Mouse (Mus musculus) embryonic facial prominence, embryonic 10.5 days (tissue): ENCODE data around the gene Gm20695. TPM values are rescaled to one million over a fixed set of nuclear protein-coding genes. Genes with fewer than 3 reads are reported as not detected.

ENCODE experiments used
- DNase-seq: peaks from one replicate; pipeline ENCODE4 v3.0.0-alpha.2; 2017; ENCODE audit warnings: low spot score
- H3K27ac ChIP-seq: fragments of 300-500 bp; sonication (generic); replicated peaks from 2 replicates; pipeline ENCODE4 v1.5.1; 2016; ENCODE audit warnings: mild to moderate bottlenecking
- H3K27me3 ChIP-seq: fragments of 300-500 bp; sonication (generic); replicated peaks from 2 replicates; pipeline ENCODE4 v1.6.1; 2016; ENCODE audit warnings: low read depth, mild to moderate bottlenecking; ENCODE audit not compliant: poor library complexity, severe bottlenecking
- H3K36me3 ChIP-seq: fragments of 300-500 bp; sonication (generic); replicated peaks from 2 replicates; pipeline ENCODE4 v1.6.1; 2016; ENCODE audit warnings: mild to moderate bottlenecking, moderate library complexity
- H3K4me1 ChIP-seq: fragments of 300-500 bp; sonication (generic); 2 replicates; pipeline ENCODE4 v1.6.1; 2016
- H3K4me3 ChIP-seq: fragments of 300-500 bp; sonication (generic); 2 replicates; pipeline ENCODE4 v1.5.1; 2016; ENCODE audit warnings: mild to moderate bottlenecking, moderate library complexity
- H3K9me3 ChIP-seq: fragments of 300-500 bp; sonication (generic); 2 replicates; pipeline ENCODE4 v1.6.1; 2016; ENCODE audit warnings: mild to moderate bottlenecking
- WGBS: fragments of 180-500 bp; shearing (Covaris S2); methylation state at CpG from one replicate; pipeline ENCODE4 v1.1.7; 2016; 5-methylcytosine and 5-hydroxymethylcytosine counted together
- polyA plus RNA-seq: library from polyadenylated mRNA; unstranded; fragments of >200 nt; fragmentation: Nextera tagmentation; extraction: Ambion mirVana; gene quantifications from 2 replicates; pipeline ENCODE4 v1.2.1, GENCODE M21; 2016

Gene Gm20695
- polyA plus RNA-seq, 1 experiment from 2014 or later: 1.4 TPM

DNA sequence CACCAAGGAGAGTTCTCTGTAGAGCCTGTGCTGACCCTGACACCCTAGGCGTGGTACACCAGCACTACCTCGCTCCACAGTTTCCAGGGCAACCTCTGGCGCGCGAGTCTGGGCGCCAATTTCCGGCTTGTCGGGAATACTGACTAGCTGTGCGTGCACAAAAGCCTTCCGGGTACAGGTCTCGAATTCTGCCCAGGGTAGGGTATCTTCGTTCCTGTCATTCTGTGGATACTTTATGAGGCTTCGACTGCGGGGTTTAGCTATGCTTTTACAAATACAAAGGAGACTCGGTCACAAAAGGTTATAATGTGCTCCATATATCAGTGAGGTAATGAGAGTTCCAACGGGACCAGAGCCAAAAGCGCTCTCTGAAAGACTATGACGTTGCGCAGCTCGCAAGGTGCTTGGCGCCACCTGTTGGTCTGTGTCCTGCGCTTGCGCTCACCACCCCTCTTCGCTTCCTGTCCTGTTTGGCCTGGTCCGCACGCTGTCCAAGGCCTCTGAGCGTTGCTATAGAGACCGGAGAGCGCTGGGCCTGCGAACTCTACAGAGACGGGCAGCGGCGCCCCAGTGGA lies 24.2 kb downstream of the Gm20695 start, which contains the start of the genes 1700037C18Rik and Cluap1:
1700037C18Rik (minus strand) TSS at position 153 of the 575 bp plus-strand sequence.
Cluap1 (plus strand) TSS at position 265 of the 575 bp plus-strand sequence.
- peaks cover 52% of the 10 kb centered on the region for H3K36me3 ChIP-seq

GRCm38 (mm10) chr16:3909118-3909517 lies 24.7 kb downstream of the Gm20695 start:
- Histone ChIP-seq H3K27ac (peak overlapping the region; percentile 86), H3K36me3 (peaks cover 52% of the 10 kb centered on the region)
- 12% methylated on average over 20 of the region's 20 CpGs for WGBS

More for the DNA sequence above, 24.2 kb downstream of the Gm20695 start, which contains the start of the genes 1700037C18Rik and Cluap1:
- Histone ChIP-seq H3K27ac (peak within 1 kb of the TSS; percentile 86), H3K4me1 (peaks cover 13% of the 10 kb centered on the region), H3K4me3 (peak within 1 kb of the TSS; percentile 75), H3K27me3 (no peaks in the 10 kb centered on the region), H3K9me3 (no peaks in the 10 kb centered on the region)
- under 1% methylated on average over 33 of the region's 33 CpGs for WGBS
- peak; percentile 91 for DNase-seq

DNA sequence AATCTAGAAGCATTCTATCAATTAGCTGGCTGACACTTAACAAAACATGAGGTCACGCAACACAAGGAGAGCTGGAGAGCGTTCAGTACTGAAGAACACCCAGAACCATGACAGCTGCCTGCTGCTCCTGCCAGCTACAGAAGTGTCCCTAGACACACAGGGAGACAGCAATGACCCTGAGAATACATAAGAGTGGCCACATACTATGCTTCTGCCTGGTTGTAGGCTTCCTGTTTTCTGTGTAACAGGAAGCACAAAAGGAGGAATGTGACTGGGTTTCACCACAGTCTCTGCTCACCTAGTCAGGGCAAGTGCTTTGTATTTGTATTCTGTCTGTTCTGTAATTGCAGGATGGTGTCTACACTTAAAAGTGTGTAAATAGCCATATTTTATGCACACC lies 36.3 kb downstream of the Gm20695 start:
- WGBS: 96% methylated on average over 2 of the region's 2 CpGs
- Histone ChIP-seq H3K27me3 (no peaks in the 10 kb centered on the region), H3K36me3 (peaks cover 73% of the 10 kb centered on the region), H3K4me3 (no peak overlapping the region), H3K27ac (no peak overlapping the region), H3K4me1 (0 out of 2 replicates have a peak, but pooled peaks cover 5% of the 10 kb centered on the region), H3K9me3 (no peaks in the 10 kb centered on the region)
- DNase-seq: no peak

More at GRCm38 (mm10) chr16:3909118-3909517, 24.7 kb downstream of the Gm20695 start:
- Histone ChIP-seq H3K4me3 (peak overlapping the region; percentile 75), H3K4me1 (peaks cover 13% of the 10 kb centered on the region), H3K9me3 (no peaks in the 10 kb centered on the region), H3K27me3 (no peaks in the 10 kb centered on the region)
- no peak for DNase-seq

- H3K27ac ChIP-seq: peak overlapping the region; percentile 73
- WGBS: 87% methylated on average over 3 of the region's 3 CpGs
- peaks cover 77% of the 10 kb centered on the region for H3K36me3 ChIP-seq
- H3K4me3 ChIP-seq: no peak overlapping the region
- H3K9me3 ChIP-seq: no peaks in the 10 kb centered on the region
- H3K4me1 ChIP-seq: 0 out of 2 replicates have a peak, but pooled peaks cover 5% of the 10 kb centered on the region
- no peak for DNase-seq
- H3K27me3 ChIP-seq: no peaks in the 10 kb centered on the region
Measured at GRCm38 (mm10) chr16:3923515-3923914, 39.1 kb downstream of the Gm20695 start.

GRCm38 (mm10) chr16:3923966-3924365 lies 39.5 kb downstream of the Gm20695 start:
- no peak overlapping the region for H3K4me3 ChIP-seq
- 0 out of 2 replicates have a peak, but pooled peaks cover 5% of the 10 kb centered on the region for H3K4me1 ChIP-seq
- peaks cover 79% of the 10 kb centered on the region for H3K36me3 ChIP-seq
- 45% methylated on average over 4 of the region's 4 CpGs for WGBS
- no peaks in the 10 kb centered on the region for H3K27me3 ChIP-seq
- no peaks in the 10 kb centered on the region for H3K9me3 ChIP-seq
- peak; percentile 42 for DNase-seq
- peak overlapping the region; percentile 73 for H3K27ac ChIP-seq

- Histone ChIP-seq H3K27ac (no peak overlapping the region), H3K9me3 (no peaks in the 10 kb centered on the region), H3K27me3 (no peaks in the 10 kb centered on the region), H3K36me3 (peaks cover 75% of the 10 kb centered on the region), H3K4me3 (no peak overlapping the region), H3K4me1 (0 out of 2 replicates have a peak, but pooled peaks cover 1% of the 10 kb centered on the region)
- 83% methylated on average over 1 of the region's 1 CpGs for WGBS
- DNase-seq: no peak
Measured at GRCm38 (mm10) chr16:3928582-3928981, 44.1 kb downstream of the Gm20695 start.

DNA sequence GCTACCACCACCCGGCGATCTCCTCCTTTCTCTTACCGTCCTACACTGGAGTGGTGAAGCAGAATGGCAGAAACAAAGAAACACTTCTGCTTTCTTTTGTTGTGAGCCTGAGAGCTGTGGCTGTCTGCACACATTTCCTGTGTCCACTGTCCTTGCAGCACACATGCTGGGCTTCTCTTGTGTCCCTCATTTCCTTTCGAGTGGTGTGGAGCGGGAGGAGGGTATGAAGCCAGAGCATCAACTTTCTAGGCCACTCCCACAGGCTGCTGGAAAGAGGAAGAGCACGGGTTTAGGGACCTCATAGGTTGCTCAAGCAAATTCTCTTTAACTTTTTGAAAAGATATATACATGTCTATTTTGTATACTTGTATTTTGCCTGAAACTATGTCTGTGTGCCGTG lies 44.7 kb downstream of the Gm20695 start:
- no peak overlapping the region for H3K4me3 ChIP-seq
- 81% methylated on average over 7 of the region's 7 CpGs for WGBS
- H3K27me3 ChIP-seq: no peaks in the 10 kb centered on the region
- no peaks in the 10 kb centered on the region for H3K9me3 ChIP-seq
- peaks cover 75% of the 10 kb centered on the region for H3K36me3 ChIP-seq
- H3K4me1 ChIP-seq: no peaks in the 10 kb centered on the region
- DNase-seq: no peak
- H3K27ac ChIP-seq: no peak overlapping the region

GRCm38 (mm10) chr16:3933536-3933935 lies 49.1 kb downstream of the Gm20695 start:
- H3K9me3 ChIP-seq: no peaks in the 10 kb centered on the region
- H3K27me3 ChIP-seq: no peaks in the 10 kb centered on the region
- H3K36me3 ChIP-seq: peaks cover 82% of the 10 kb centered on the region
- H3K27ac ChIP-seq: no peak overlapping the region
- 89% methylated on average over 6 of the region's 6 CpGs for WGBS
- H3K4me3 ChIP-seq: no peak overlapping the region
- no peak for DNase-seq
- no peaks in the 10 kb centered on the region for H3K4me1 ChIP-seq

GRCm38 (mm10) chr16:3934091-3934490 lies 49.6 kb downstream of the Gm20695 start:
- Histone ChIP-seq H3K9me3 (no peaks in the 10 kb centered on the region), H3K27me3 (no peaks in the 10 kb centered on the region), H3K36me3 (peaks cover 84% of the 10 kb centered on the region), H3K27ac (no peak overlapping the region), H3K4me1 (no peaks in the 10 kb centered on the region), H3K4me3 (no peak overlapping the region)
- 96% methylated on average over 1 of the region's 1 CpGs for whole genome bisulfite sequencing
- no peak for DNase-seq

- H3K4me3 ChIP-seq: no peak overlapping the region
- H3K27ac ChIP-seq: no peak overlapping the region
- H3K27me3 ChIP-seq: no peaks in the 10 kb centered on the region
- H3K36me3 ChIP-seq: peaks cover 81% of the 10 kb centered on the region
- DNase-seq: no peak
- no peaks in the 10 kb centered on the region for H3K9me3 ChIP-seq
- H3K4me1 ChIP-seq: no peaks in the 10 kb centered on the region
- WGBS: 91% methylated on average over 4 of the region's 4 CpGs
Measured at GRCm38 (mm10) chr16:3934701-3935100, 50.3 kb downstream of the Gm20695 start.

DNA sequence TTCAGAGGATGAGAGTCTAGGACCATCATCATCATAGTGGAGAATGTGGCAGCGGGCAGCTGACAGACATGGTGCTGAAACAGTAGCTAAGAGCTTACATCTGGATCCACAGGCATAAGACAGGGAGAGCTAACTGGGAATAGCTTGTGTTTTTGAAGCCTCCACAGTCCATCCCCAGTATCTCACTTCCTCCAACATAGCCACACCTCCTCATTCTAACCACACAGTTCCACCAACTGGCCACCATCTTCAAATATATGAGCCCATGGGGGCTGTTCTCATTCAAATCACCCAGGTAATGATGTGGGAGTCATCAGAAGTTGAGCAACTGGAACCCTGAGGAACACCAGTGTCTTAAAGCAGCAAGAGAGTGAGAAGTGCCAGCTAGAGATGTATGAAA lies 66.7 kb downstream of the Gm20695 start:
- no peak for DNase-seq
- Histone ChIP-seq H3K4me3 (no peak overlapping the region), H3K27me3 (no peaks in the 10 kb centered on the region), H3K36me3 (no peaks in the 10 kb centered on the region), H3K27ac (no peak overlapping the region), H3K4me1 (peaks cover 4% of the 10 kb centered on the region; the same call in 1 of the 2 replicates), H3K9me3 (no peaks in the 10 kb centered on the region)
- 86% methylated on average over 1 of the region's 1 CpGs for WGBS

GRCm38 (mm10) chr16:3956369-3956768 lies 71.9 kb downstream of the Gm20695 start:
- WGBS: 86% methylated on average over 6 of the region's 6 CpGs
- no peaks in the 10 kb centered on the region for H3K36me3 ChIP-seq
- no peak overlapping the region for H3K27ac ChIP-seq
- H3K4me1 ChIP-seq: peaks cover 4% of the 10 kb centered on the region; the same call in 1 of the 2 replicates
- H3K9me3 ChIP-seq: no peaks in the 10 kb centered on the region
- H3K4me3 ChIP-seq: no peak overlapping the region
- DNase-seq: no peak
- H3K27me3 ChIP-seq: no peaks in the 10 kb centered on the region

DNA sequence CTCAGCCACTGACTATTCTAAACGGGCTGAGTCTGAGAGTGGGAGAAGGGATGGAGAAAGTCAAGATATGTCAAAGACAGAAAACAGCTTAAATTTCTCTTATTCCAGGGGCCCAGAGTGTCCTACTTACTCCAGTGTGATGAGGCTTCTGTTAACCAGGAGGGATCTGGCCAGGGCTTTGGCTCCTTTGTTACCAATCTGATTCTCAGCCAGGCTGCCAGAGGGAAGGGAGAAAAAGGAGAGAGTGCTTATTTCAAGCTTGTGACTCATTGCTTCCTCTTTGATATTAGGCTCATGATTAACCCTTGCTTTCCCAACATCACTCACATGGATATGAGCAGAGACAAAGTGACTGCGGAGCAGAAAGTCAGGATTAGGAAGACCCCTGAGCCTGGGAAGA lies 74.8 kb downstream of the Gm20695 start:
- H3K36me3 ChIP-seq: no peaks in the 10 kb centered on the region
- DNase-seq: no peak
- H3K4me3 ChIP-seq: no peak overlapping the region
- H3K27ac ChIP-seq: no peak overlapping the region
- H3K27me3 ChIP-seq: no peaks in the 10 kb centered on the region
- WGBS: 69% methylated on average over 2 of the region's 2 CpGs
- peaks cover 4% of the 10 kb centered on the region; the same call in 1 of the 2 replicates for H3K4me1 ChIP-seq
- no peaks in the 10 kb centered on the region for H3K9me3 ChIP-seq
